Mouse (Mus musculus) heart, embryonic 16.5 days (tissue): ENCODE measurements around the gene Mcm2. TPM values are rescaled to one million over a fixed set of nuclear protein-coding genes. Genes with fewer than 3 reads are reported as not detected.

ENCODE experiments used
- ATAC-seq: fragments of 200-750 bp; cut with Nextera tagmentation; replicated peaks from 2 replicates; pipeline ENCODE4 v1.8.0; 2017; ENCODE audit warnings: moderate number of reproducible peaks; ENCODE audit not compliant: insufficient read depth, low FRiP score; ENCODE audit errors: extremely low read depth
- H3K27ac ChIP-seq: fragments of 300-500 bp; sonication (generic); 2 replicates; pipeline ENCODE4 v1.5.1; 2014; ENCODE audit warnings: mild to moderate bottlenecking, low read length, control low read depth, moderate library complexity
- H3K27me3 ChIP-seq: fragments of 300-500 bp; sonication (generic); 2 replicates; pipeline ENCODE4 v1.6.1; 2014; ENCODE audit warnings: low read length, mixed read lengths; ENCODE audit not compliant: control insufficient read depth, insufficient read depth
- H3K36me3 ChIP-seq: fragments of 300-500 bp; sonication (generic); 2 replicates; pipeline ENCODE4 v1.6.1; 2014; ENCODE audit not compliant: control insufficient read depth, insufficient read depth
- H3K4me1 ChIP-seq: fragments of 300-500 bp; sonication (generic); 2 replicates; pipeline ENCODE4 v1.6.1; 2014; ENCODE audit warnings: low read length, mixed read lengths; ENCODE audit not compliant: control insufficient read depth, insufficient read depth
- H3K4me2 ChIP-seq: fragments of 300-500 bp; sonication (generic); 2 replicates; pipeline ENCODE4 v1.6.1; 2014; ENCODE audit warnings: low read depth, mild to moderate bottlenecking, control low read depth, low read length
- H3K4me3 ChIP-seq: fragments of 300-500 bp; sonication (generic); 2 replicates; pipeline ENCODE4 v1.5.1; 2014; ENCODE audit warnings: mild to moderate bottlenecking, control low read depth, low read length
- H3K9ac ChIP-seq: fragments of 300-500 bp; sonication (generic); 2 replicates; pipeline ENCODE4 v1.6.1; 2014; ENCODE audit warnings: low read length, control low read depth
- H3K9me3 ChIP-seq: fragments of 300-500 bp; sonication (generic); replicated peaks from 2 replicates; pipeline ENCODE4 v1.6.1; 2016; ENCODE audit warnings: low read length; ENCODE audit not compliant: control insufficient read depth
- WGBS: fragments of 180-500 bp; shearing (Covaris S2); extraction: QIAGEN DNeasy Blood & Tissue Kit; methylation state at CpG from one replicate; pipeline ENCODE4 v1.1.7; 2014; 5-methylcytosine and 5-hydroxymethylcytosine counted together
- polyA plus RNA-seq: library from polyadenylated mRNA; unstranded; fragments of >200 nt; fragmentation: Nextera tagmentation; extraction: Ambion mirVana; gene quantifications from 2 replicates; pipeline ENCODE4 v1.2.1, GENCODE M21; 2015

Gene Mcm2
- polyA plus RNA-seq, 1 experiment from 2014 or later, result 94.7 TPM

DNA sequence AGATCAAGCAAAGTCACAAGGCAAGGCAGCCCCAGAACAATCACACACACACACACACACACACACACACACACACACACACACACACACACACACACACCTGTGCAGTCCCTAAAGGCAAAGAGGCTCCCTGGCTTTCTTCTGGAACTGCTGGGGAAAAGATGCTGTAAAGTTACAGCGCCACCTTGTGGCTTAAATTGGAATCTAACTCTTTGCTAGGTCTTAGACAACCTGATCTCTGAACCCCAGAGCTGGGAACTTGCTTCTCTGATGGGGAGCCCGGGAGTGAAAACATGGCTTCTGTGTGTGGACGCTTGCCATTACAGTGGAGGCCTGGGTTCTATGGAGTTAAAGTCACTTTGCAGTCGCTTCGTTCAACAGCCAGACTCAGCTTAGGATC, 42.9 kb downstream of the Mcm2 start:
- Histone ChIP-seq H3K9ac (no peak overlapping the region), H3K9me3 (0 out of 2 replicates have a peak, but pooled peaks cover 2% of the 10 kb centered on the region), H3K27me3 (no peaks in the 10 kb centered on the region), H3K36me3 (no peaks in the 10 kb centered on the region), H3K4me3 (no peak overlapping the region), H3K4me2 (no peak overlapping the region), H3K27ac (no peak overlapping the region), H3K4me1 (peaks cover 12% of the 10 kb centered on the region)
- WGBS, result 17% methylated on average over 5 of the region's 5 CpGs
- no peak for ATAC-seq

DNA sequence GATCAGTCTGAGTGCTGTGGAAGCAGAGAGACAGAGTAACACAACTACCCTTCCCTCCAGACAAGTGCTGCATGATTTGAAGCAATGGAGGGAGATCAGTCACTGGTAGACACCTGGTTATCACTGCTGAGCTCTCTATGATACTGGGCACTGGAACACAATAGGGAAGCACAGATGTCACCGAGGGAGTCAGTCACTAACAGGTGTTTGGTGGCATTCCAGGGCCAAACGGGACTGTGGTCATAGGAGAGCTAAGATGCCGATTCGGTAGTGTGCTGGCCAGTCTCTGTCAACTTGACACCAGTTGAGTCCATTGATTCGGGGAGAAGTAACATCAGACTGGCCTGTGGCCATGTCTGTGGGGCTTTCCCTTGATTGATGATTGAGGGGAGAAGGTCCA, 44.1 kb downstream of the Mcm2 start:
- H3K4me3 ChIP-seq, result no peak overlapping the region
- H3K4me2 ChIP-seq, result no peak overlapping the region
- no peak for ATAC-seq
- H3K9me3 ChIP-seq, result 0 out of 2 replicates have a peak, but pooled peaks cover 2% of the 10 kb centered on the region
- no peaks in the 10 kb centered on the region for H3K36me3 ChIP-seq
- H3K4me1 ChIP-seq, result peaks cover 12% of the 10 kb centered on the region
- no peaks in the 10 kb centered on the region for H3K27me3 ChIP-seq
- H3K9ac ChIP-seq, result no peak overlapping the region
- H3K27ac ChIP-seq, result no peak overlapping the region
- 66% methylated on average over 5 of the region's 5 CpGs for WGBS

DNA sequence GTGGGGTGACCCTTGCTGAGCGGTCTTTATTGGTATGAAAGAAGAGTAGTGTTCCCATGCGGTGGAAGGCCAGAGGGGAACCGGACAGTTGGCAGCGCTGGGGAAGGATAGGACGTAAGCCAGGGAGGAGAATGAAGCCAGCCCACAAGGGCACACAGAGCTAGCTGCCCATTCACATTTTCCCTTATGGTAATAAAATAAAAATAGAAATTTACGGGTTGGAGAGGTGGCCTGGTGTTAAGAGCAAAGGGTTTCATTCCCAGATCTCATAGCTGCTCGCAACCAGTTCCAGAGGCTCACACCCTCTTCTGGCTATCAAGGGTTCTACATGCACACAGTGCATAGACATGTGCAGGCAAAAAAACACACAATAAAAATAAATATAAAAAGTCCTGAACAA, 48.5 kb downstream of the Mcm2 start:
- Histone ChIP-seq H3K9ac (no peak overlapping the region), H3K4me3 (no peak overlapping the region), H3K9me3 (0 out of 2 replicates have a peak, but pooled peaks cover 2% of the 10 kb centered on the region), H3K36me3 (no peaks in the 10 kb centered on the region), H3K27me3 (no peaks in the 10 kb centered on the region), H3K27ac (no peak overlapping the region), H3K4me1 (no peaks in the 10 kb centered on the region), H3K4me2 (no peak overlapping the region)
- ATAC-seq, result no peak
- 79% methylated on average over 7 of the region's 7 CpGs for WGBS

DNA sequence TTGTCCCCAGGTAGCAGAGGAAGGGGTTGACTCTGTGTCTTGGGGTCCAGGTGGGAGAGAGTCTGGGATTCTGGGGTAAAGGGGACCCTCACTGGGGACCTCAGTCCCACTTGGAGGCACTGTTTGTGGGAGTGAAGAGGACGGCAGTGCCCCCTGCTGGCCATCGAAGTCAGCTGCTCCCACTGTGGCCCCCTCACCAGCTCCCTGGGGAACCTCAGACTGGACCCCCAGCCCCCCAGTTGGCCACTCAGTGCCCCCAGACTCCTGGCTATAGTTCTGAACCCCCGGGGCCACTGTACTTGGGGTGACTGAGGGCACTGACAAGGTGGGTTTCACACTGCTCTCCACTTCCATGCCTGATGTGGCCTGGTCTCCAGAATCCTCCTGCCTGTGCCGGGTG, 49.3 kb downstream of the Mcm2 start:
- H3K4me3 ChIP-seq, result no peak overlapping the region
- 0 out of 2 replicates have a peak, but pooled peaks cover 2% of the 10 kb centered on the region for H3K9me3 ChIP-seq
- H3K9ac ChIP-seq, result no peak overlapping the region
- H3K4me1 ChIP-seq, result no peaks in the 10 kb centered on the region
- WGBS, result 43% methylated on average over 4 of the region's 4 CpGs
- H3K27ac ChIP-seq, result no peak overlapping the region
- H3K36me3 ChIP-seq, result no peaks in the 10 kb centered on the region
- no peak overlapping the region for H3K4me2 ChIP-seq
- H3K27me3 ChIP-seq, result no peaks in the 10 kb centered on the region
- ATAC-seq, result 0 out of 2 replicates have a peak, but pooled peaks have one; percentile 24

DNA sequence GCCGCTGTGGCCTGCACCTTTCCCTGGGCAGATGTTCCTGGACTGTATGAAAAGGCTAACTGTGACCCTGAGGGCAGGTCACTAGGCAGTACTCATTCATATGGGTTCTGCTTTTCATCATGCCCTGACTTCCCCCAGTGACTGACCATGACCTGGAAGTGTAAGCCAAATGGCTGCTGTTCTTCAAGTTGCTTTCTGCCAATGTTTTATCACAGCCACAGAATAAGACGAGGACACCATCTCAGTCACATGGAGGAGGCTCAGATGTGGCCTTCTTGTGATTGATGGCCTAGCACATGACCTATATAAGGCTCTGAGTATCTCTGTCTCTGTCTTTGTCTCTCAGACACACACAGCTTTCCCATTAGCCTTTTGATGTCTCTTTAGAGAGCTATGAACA, 51.0 kb downstream of the Mcm2 start:
- H3K4me1 ChIP-seq, result peaks cover 6% of the 10 kb centered on the region

DNA sequence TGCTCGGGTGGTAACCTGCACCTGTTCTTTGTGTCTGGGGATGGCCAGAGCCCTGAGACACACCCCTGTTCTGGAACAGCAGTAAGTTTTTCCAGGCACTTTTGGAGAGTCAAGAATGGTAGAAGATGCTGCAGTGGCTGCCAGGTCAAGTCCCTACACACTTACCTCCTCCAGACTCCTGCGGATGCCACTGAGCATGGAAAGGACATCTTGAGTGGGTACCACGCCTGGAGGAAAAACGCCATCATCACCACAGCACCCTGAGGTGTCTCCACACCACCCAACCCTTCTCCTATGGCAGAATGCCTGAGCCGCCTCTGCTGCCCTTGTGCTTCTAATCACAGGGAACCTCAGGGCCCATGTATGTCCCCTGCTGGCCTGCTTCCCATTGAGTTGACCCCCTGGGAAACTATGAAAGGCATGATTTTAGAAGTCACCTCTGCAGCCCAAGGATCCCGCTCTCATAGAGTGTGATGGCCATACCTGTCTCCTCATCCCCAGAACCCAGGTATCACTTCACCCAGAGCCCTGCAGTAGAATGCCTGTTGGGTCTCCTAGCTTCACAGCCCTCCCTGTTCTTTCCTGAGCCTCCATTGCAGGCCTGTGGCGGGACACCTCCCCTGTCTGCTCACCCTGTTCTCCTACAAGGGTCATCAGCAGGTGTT, 53.5 kb downstream of the Mcm2 start:
- no peak overlapping the region for H3K9ac ChIP-seq
- no peak overlapping the region for H3K4me2 ChIP-seq
- peaks cover 14% of the 10 kb centered on the region for H3K4me1 ChIP-seq
- H3K27me3 ChIP-seq, result no peaks in the 10 kb centered on the region
- no peak for ATAC-seq
- no peaks in the 10 kb centered on the region for H3K36me3 ChIP-seq
- H3K27ac ChIP-seq, result no peak overlapping the region
- no peaks in the 10 kb centered on the region for H3K9me3 ChIP-seq
- no peak overlapping the region for H3K4me3 ChIP-seq
- WGBS, result 86% methylated on average over 7 of the region's 7 CpGs

More for the DNA sequence above, 51.0 kb downstream of the Mcm2 start:
- no peak overlapping the region for H3K9ac ChIP-seq
- no peaks in the 10 kb centered on the region for H3K36me3 ChIP-seq
- no peaks in the 10 kb centered on the region for H3K27me3 ChIP-seq
- 55% methylated on average over 2 of the region's 2 CpGs for WGBS
- no peak overlapping the region for H3K4me2 ChIP-seq
- H3K27ac ChIP-seq, result no peak overlapping the region
- H3K4me3 ChIP-seq, result no peak overlapping the region
- 0 out of 2 replicates have a peak, but pooled peaks cover 2% of the 10 kb centered on the region for H3K9me3 ChIP-seq
- no peak for ATAC-seq

DNA sequence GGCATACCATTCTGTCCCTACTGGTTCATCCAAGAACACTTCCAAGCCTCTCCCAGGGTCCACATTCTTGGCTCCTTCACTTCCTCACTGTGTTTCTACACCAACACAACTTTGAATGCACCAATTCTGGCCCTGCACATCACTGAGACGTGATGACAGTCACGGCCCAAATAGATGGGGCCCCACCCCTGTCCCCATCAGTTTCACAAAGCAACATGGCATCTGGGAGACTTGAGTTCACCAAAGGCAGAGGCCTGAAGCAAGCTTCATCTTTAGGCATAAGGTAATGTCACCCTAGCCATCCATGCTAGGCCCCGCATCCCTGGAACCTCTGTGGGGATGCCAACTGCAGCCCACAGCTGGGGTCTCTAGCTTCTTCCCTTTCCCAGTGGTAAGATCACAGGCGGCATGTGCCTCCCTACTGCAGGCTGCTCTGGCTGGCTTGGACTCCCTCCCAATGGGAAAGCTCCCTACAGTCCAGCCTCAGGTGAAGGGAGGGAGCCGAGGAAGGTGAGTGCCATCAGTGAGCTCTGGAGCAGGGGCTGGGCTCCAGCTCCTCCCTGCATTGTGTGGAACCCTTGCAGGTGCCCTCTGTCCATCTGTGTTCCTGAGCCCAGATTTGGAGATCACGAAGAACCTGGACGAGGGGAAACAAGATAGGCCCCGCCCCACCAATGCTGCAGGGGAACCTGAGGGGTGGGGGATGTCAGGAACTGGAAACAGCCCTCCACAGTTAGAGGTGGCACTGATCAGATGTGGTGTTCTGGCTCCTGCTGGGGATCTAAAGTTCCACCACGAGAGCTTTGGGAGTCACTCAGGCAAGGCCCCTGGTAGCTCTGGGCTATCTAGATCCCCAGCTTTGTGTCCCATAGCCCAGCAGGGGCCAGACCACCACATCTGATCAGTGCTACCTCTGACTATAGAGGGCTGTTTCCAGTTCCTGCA, 54.5 kb downstream of the Mcm2 start:
- ATAC-seq, result no peak
- H3K36me3 ChIP-seq, result peaks cover 2% of the 10 kb centered on the region
- H3K27ac ChIP-seq, result no peak overlapping the region
- no peak overlapping the region for H3K4me2 ChIP-seq
- H3K9ac ChIP-seq, result no peak overlapping the region
- H3K4me1 ChIP-seq, result peaks cover 14% of the 10 kb centered on the region
- 83% methylated on average over 9 of the region's 9 CpGs for WGBS
- no peaks in the 10 kb centered on the region for H3K9me3 ChIP-seq
- H3K4me3 ChIP-seq, result no peak overlapping the region
- H3K27me3 ChIP-seq, result no peaks in the 10 kb centered on the region

DNA sequence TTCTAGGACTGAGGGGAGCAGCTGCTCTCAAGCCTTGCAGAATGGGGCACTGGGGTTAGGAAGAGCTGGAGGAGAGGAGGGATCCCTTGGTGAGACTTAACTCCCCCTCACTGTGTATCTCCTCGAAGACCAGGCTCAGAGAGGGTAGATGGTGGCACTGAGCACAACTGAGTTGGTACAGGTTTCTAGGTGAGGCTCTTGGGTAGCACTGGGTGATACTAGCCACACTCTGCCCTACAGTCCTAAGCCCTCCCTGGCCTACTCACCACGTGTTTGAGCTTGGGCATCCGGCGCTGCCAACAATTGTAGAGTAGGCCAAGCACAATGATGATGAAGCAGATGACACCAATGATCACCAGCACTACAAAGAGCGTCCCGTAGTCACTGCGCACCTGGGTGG, 55.3 kb downstream of the Mcm2 start:
- H3K4me3 ChIP-seq, result peak overlapping the region; percentile 97
- WGBS, result 74% methylated on average over 7 of the region's 7 CpGs
- peak overlapping the region; percentile 84 for H3K4me2 ChIP-seq
- peak overlapping the region; percentile 80 for H3K9ac ChIP-seq
- H3K4me1 ChIP-seq, result peaks cover 14% of the 10 kb centered on the region
- no peaks in the 10 kb centered on the region for H3K9me3 ChIP-seq
- no peaks in the 10 kb centered on the region for H3K27me3 ChIP-seq
- no peak for ATAC-seq
- no peak overlapping the region for H3K27ac ChIP-seq
- peaks cover 9% of the 10 kb centered on the region for H3K36me3 ChIP-seq

DNA sequence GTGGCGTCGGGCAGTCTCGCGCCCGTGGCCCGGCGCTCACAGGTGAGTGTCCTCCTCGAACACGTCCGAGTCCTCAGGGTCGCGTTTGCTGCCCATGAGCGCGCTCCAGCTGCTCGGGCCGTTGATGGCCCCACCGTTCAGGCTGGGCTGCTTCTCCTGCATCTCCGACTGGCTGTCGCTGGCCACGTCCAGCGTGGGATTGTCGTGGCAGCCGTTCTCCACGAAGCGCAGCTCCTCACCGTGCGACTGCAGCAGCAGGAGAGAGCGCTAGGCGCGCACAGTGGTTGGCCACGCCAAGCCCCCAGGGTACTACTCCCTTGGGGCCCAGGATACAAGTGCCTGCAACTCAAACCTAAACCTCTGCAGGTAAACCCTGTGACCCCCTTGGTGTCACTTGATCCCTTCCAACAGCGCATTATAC, 55.8 kb downstream of the Mcm2 start:
- no peak for ATAC-seq
- 1% methylated on average over 32 of the region's 32 CpGs for WGBS
- H3K27me3 ChIP-seq, result no peaks in the 10 kb centered on the region

More for the DNA sequence above, 55.8 kb downstream of the Mcm2 start:
- Histone ChIP-seq H3K4me1 (peaks cover 14% of the 10 kb centered on the region), H3K27ac (peak overlapping the region; percentile 82), H3K4me3 (peak overlapping the region; percentile 97), H3K9ac (peak overlapping the region; percentile 80), H3K9me3 (no peaks in the 10 kb centered on the region), H3K4me2 (peak overlapping the region; percentile 84), H3K36me3 (peaks cover 14% of the 10 kb centered on the region)
